Mouse (Mus musculus) kidney, adult 9 months (tissue): ENCODE measurements around the gene Adarb1.
A peak's percentile ranks its signal among the peaks of the same experiment; 100 is the strongest.

Source experiments
- DNase-seq: peaks from one replicate; pipeline ENCODE4 v3.0.0; 2022

Gene Adarb1

GRCm38 (mm10) chr10:77418138-77418537 is at the start of gene Adarb1:
TSS of gene Adarb1 (minus strand) at chr10:77418270.
- DNase-seq = peak; percentile 92

GRCm38 (mm10) chr10:77467407-77467806 is 49.3 kb upstream of the Adarb1 start:
- DNase-seq = no peak

- DNase-seq = no peak
These were observed 47.8 kb upstream of the Adarb1 start for GRCm38 (mm10) chr10:77465902-77466301.

- DNase-seq = peak; percentile 29
These were observed 46.3 kb upstream of the Adarb1 start for GRCm38 (mm10) chr10:77464181-77464936.

GRCm38 (mm10) chr10:77461161-77461560 is 43.1 kb upstream of the Adarb1 start:
- DNase-seq = no peak

- DNase-seq = no peak
These were observed 39.6 kb upstream of the Adarb1 start for GRCm38 (mm10) chr10:77457701-77458100.

GRCm38 (mm10) chr10:77456507-77456906 is 38.4 kb upstream of the Adarb1 start:
- no peak for DNase-seq

- no peak for DNase-seq
These were observed 37.4 kb upstream of the Adarb1 start for GRCm38 (mm10) chr10:77455251-77456010.

GRCm38 (mm10) chr10:77454795-77455194 is 36.7 kb upstream of the Adarb1 start:
- no peak for DNase-seq

- DNase-seq = no peak
These were observed 33.8 kb upstream of the Adarb1 start for GRCm38 (mm10) chr10:77451822-77452221.

GRCm38 (mm10) chr10:77450159-77450464 is 32.0 kb upstream of the Adarb1 start:
- DNase-seq = no peak

- DNase-seq = no peak
These were observed 31.5 kb upstream of the Adarb1 start for GRCm38 (mm10) chr10:77449315-77450158.

GRCm38 (mm10) chr10:77448698-77449247 is 30.7 kb upstream of the Adarb1 start:
- no peak for DNase-seq

GRCm38 (mm10) chr10:77448209-77448608 is 30.1 kb upstream of the Adarb1 start:
- no peak for DNase-seq

- no peak for DNase-seq
These were observed 29.7 kb upstream of the Adarb1 start for GRCm38 (mm10) chr10:77447755-77448154.

- DNase-seq = peak; percentile 80
These were observed 24.2 kb upstream of the Adarb1 start for GRCm38 (mm10) chr10:77442250-77442649.

GRCm38 (mm10) chr10:77441812-77442211 is 23.7 kb upstream of the Adarb1 start:
- no peak for DNase-seq

GRCm38 (mm10) chr10:77440841-77441755 is 23.0 kb upstream of the Adarb1 start:
- peak; percentile 87 for DNase-seq

GRCm38 (mm10) chr10:77440286-77440685 is 22.2 kb upstream of the Adarb1 start:
- no peak for DNase-seq

GRCm38 (mm10) chr10:77439026-77439425 is 21.0 kb upstream of the Adarb1 start:
- peak; percentile 54 for DNase-seq

- no peak for DNase-seq
These were observed 20.0 kb upstream of the Adarb1 start for GRCm38 (mm10) chr10:77438021-77438420.

- DNase-seq = no peak
These were observed 17.3 kb upstream of the Adarb1 start for GRCm38 (mm10) chr10:77435343-77435742.
